Mouse (Mus musculus) megakaryocyte, adult 5-6 weeks (primary cell): ENCODE data around the gene Snx11. TPM values are rescaled to one million over a fixed set of nuclear protein-coding genes. Genes with fewer than 3 reads are reported as not detected.
"Not testable (repeated sequence)": the region's sequence is repeated elsewhere in the genome, so short reads cannot be mapped to it uniquely, and the experiment has no call there.

Experiments
- ATAC-seq: 2 replicates; pipeline ENCODE4 v1.8.0; 2016; ENCODE audit warnings: mild to moderate bottlenecking, inconsistent platforms; ENCODE audit not compliant: poor library complexity, severe bottlenecking
- total RNA-seq, 2 experiments: library from RNA; stranded (forward) in 1 of 2; stranded (reverse) in 1 of 2; fragments of 153-499, 151-499 nt in 1 of 2; fragments of 221-1000, 200-1000 nt in 1 of 2; gene quantifications; 2 replicates each; pipeline versions ENCODE4 v1.2.3 to v1.2.4; 2015 to 2017

Gene Snx11
- total RNA-seq (2015) (8.3 and 10.3 TPM in 2 replicates), total RNA-seq (2017) (25.5 and 27.4 TPM in 2 replicates)

- ATAC-seq, result peak; percentile 97
Measured at GRCm38 (mm10) chr11:96776968-96777962, at the start of gene Snx11. Snx11 (minus strand) TSS chr11:96777559.

- ATAC-seq, result no peak
Measured at GRCm38 (mm10) chr11:96826481-96826880, 49.1 kb upstream of the Snx11 start.

- ATAC-seq, result no peak
Measured at GRCm38 (mm10) chr11:96824783-96825495, 47.6 kb upstream of the Snx11 start.

GRCm38 (mm10) chr11:96823880-96824782, 46.8 kb upstream of the Snx11 start:
- peak; percentile 99 for ATAC-seq

GRCm38 (mm10) chr11:96823471-96823837, 46.1 kb upstream of the Snx11 start:
- ATAC-seq, result no peak

GRCm38 (mm10) chr11:96822675-96823470, 45.5 kb upstream of the Snx11 start:
- peak; percentile 17; the same call in 1 of the 2 replicates for ATAC-seq

GRCm38 (mm10) chr11:96821956-96822355, 44.6 kb upstream of the Snx11 start:
- ATAC-seq, result no peak

GRCm38 (mm10) chr11:96818128-96818710, 40.9 kb upstream of the Snx11 start:
- no peak for ATAC-seq

- no peak for ATAC-seq
Measured at GRCm38 (mm10) chr11:96816979-96817378, 39.6 kb upstream of the Snx11 start.

GRCm38 (mm10) chr11:96816494-96816893, 39.1 kb upstream of the Snx11 start:
- ATAC-seq, result no peak

- ATAC-seq, result no peak
Measured at GRCm38 (mm10) chr11:96815895-96816294, 38.5 kb upstream of the Snx11 start.

GRCm38 (mm10) chr11:96814443-96814842, 37.1 kb upstream of the Snx11 start:
- no peak for ATAC-seq

GRCm38 (mm10) chr11:96813920-96814319, 36.6 kb upstream of the Snx11 start:
- no peak for ATAC-seq

- no peak for ATAC-seq
Measured at GRCm38 (mm10) chr11:96813455-96813854, 36.1 kb upstream of the Snx11 start.

- ATAC-seq, result not testable (repeated sequence)
Measured at GRCm38 (mm10) chr11:96811188-96811587, 33.8 kb upstream of the Snx11 start.

- ATAC-seq, result no peak
Measured at GRCm38 (mm10) chr11:96809562-96810235, 32.3 kb upstream of the Snx11 start.

- ATAC-seq, result no peak
Measured at GRCm38 (mm10) chr11:96808066-96808465, 30.7 kb upstream of the Snx11 start.

- no peak for ATAC-seq
Measured at GRCm38 (mm10) chr11:96805606-96806005, 28.2 kb upstream of the Snx11 start.

GRCm38 (mm10) chr11:96799511-96799910, 22.2 kb upstream of the Snx11 start:
- ATAC-seq, result no peak
